Mouse (Mus musculus) granulocyte monocyte progenitor cell, adult 5-6 weeks (primary cell): ENCODE results near the gene Bcl2l1. TPM values are rescaled to one million over a fixed set of nuclear protein-coding genes. Genes with fewer than 3 reads are reported as not detected.

ENCODE experiments used
- ATAC-seq: replicated peaks from 2 replicates; pipeline ENCODE4 v1.8.0; 2016; ENCODE audit warnings: mild to moderate bottlenecking, moderate TSS enrichment, inconsistent platforms; ENCODE audit not compliant: poor library complexity, severe bottlenecking
- total RNA-seq, 2 experiments: library from RNA; stranded (forward) in 1 of 2; stranded (reverse) in 1 of 2; fragments of 200-712, 200-1000 nt in 1 of 2; fragments of >200 nt in 1 of 2; fragmentation: Nextera tagmentation in 1 of 2; gene quantifications; 2 replicates each; pipeline ENCODE4 v1.2.3; 2014 to 2017

Gene Bcl2l1
- total RNA-seq, 2 experiments from 2014 or later, result 10.3 to 27.8 TPM

DNA sequence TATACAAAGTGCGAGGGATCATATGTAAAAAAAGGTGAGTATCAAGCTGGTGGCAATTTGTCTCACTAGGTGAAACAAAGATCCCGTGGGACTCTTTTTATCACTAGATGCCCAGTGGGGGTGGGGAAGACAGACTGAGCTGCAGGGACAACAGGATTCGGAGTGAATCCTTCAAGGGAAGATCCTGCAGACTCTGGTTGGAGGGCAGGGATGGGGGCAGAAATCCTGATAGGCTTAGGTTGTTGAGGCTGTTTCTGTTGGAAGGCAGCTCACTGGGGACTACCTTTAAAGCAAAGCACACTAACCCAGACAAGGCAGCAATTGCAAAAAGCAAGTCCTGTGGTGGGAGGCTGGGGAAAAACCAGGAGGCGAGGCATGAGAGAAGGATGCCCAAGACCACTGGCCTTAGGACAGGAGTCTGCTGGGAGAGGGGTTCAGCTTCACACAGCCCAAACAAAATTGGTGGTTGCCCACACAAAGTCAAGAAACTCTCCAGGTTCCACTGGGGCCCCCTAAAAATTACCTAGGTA is 6.3 kb downstream of the Bcl2l1 start:
- ATAC-seq, result no peak

- no peak for ATAC-seq
These were observed 6.9 kb downstream of the Bcl2l1 start for GRCm38 (mm10) chr2:152824438-152825167.

DNA sequence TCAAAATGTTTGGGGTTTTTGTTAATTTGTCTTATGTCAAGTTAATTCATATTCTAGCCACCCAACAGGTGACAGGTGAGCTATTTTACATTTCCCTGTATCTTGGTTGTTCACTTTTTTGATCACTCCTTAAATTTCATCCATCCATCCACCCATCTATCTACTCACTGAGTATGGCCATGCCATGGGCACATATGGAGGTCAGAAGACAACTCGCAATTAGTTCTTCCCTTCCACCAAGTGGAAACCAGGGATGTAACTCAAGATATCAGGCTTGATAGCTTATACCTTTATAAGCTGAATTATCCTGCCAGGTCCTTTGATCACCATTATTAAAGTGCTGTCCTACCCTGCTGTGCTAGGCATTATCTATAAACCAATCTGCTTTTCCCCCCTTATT is 7.8 kb downstream of the Bcl2l1 start:
- no peak for ATAC-seq

- no peak for ATAC-seq
These were observed 10.0 kb downstream of the Bcl2l1 start for GRCm38 (mm10) chr2:152821566-152821965.

DNA sequence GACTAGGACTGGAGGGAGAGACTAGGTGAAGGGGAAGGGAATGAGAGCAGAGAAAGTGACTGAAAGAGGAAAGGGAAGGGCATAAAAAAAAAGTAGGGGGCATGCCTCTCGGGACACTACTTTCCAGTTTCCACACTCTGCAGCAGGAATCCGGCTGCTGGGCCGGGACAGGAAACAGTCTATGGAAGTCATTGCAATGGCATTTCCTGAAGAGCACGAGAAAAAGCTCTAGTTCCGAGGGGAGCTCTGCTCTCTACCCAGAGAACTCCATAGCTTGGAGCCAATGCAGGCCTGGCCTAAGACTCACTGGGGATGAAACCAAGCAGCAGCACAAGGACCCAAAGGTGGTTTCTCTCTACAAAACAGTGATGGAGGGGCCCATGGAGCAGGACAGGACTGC is 10.5 kb downstream of the Bcl2l1 start:
- no peak for ATAC-seq

- no peak for ATAC-seq
These were observed 11.2 kb downstream of the Bcl2l1 start for GRCm38 (mm10) chr2:152820369-152820768.

- no peak for ATAC-seq
These were observed 11.6 kb downstream of the Bcl2l1 start for GRCm38 (mm10) chr2:152819926-152820325.

GRCm38 (mm10) chr2:152819097-152819624 is 12.4 kb downstream of the Bcl2l1 start:
- ATAC-seq, result no peak

DNA sequence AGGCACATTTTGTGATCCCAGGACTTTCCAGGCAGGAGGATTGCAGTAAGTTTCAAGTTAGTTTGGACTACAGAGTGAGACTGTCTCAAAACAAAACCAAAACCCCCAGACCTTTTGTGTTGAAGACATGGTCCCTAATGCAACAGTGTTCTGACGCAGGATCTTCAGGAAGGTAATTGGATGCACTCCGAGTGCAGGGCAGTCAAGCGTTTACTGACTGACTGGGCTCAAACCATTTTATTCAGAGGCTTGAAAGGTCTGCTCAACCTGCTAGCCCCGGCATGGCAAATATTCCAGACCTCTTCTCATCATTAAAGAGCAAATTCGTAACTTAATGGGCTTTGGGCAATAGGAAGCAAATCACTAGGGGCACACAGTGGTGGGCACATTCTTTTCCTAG is 12.8 kb downstream of the Bcl2l1 start:
- ATAC-seq, result no peak

GRCm38 (mm10) chr2:152817596-152818291 is 13.8 kb downstream of the Bcl2l1 start:
- ATAC-seq, result peak; percentile 23; the same call in 1 of the 2 replicates

DNA sequence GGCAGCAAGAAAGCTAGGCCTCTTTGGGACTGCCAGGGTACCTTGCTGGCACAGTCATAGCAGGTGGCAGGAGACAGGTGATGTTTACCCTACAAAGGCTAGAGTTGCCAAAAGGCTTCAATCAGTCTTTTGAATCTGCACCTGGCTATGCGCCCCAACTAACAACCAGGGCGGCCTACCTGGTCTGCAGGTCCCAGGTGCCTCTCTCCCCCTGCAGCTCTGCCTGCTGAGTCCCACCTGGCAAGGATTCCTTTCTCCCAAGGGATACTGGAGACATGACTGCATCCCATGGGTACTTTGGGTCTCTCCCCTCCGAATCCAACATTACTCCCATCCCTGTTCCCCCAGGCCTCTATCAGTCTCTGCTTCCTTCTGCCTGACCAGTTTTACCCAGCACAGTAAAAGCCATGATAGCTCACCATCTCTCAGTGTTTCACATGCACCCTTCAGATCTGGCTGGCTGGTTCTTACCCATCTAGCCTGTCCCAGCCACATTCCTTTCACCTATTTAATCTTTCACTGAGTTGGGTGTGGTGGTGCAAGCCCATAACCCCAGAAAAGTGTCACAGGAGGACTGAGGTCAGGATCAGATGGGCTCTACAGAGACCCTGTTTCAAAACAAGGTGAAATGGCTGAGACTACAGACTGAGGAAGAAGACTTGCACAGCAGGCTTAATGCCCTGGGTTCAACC is 14.7 kb downstream of the Bcl2l1 start:
- no peak for ATAC-seq

DNA sequence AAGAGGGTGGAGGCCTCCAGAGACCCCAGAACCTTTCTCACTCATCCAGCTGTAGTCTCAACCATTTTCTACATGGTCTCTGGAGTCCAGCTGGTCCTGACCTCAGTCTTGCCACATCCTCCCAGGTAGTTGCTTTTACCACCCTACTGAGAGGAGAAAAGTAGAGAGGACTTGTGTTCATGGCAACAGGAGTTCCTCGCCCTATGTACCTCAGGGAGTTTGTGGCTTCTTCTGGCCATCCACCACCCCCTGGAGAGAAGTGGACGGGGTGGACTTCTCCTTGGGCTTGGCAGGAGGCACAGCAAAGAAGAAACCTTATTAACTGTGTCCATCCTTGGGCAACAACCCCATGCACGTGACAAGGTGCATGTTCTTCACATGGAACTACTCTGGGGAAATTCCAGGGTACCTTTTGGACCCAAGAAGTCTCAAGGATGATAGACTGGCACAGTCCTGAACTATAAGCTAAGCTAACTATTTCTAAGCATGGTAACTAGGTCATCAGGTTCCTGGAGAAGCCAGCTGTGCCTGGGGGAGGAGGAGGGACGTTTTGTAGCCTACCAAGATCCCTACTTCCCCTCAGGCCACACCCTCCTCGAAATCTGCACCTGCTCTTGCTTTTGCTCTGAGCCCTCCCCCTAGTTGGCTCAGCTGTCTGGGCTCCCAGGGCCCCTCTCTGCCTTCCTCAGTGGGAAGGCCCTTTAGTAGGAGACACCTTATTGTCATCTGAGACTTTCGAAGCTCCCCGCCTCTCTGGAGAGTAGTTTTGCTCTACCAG is 15.5 kb downstream of the Bcl2l1 start:
- ATAC-seq, result peak; percentile 33; the same call in 1 of the 2 replicates

DNA sequence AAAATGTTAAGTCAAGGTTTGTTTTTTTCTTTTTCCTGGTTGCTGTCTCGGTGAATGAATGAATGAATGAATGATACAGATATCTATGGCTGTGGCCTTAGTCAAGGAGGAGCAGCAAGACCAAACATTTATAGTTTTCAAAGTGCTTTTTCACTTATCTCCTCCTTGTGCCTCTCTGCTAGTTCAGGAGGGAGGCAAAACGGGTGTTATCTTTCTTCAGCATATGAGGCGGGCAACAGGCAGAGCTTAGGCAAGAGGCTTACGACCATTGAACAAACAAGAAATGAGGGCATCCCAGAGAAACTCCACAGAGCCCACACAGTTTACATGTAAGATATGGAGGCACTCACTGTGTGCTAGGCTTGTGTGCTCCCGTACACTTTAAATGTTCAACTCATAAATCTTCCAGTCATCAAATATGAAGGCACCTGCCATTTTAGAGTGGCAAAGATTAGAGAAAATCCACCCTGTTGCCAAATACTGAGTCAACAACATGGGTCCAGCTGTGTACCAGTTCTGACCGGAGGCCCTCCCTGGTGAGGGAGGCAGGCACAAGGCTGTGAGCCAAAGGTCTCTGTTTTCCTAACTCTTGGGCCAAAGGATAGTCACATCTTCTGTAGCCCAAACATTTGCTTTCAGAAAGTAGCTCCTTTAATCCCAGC is 17.2 kb downstream of the Bcl2l1 start:
- no peak for ATAC-seq

- no peak for ATAC-seq
These were observed 18.3 kb downstream of the Bcl2l1 start for GRCm38 (mm10) chr2:152813232-152813631.

DNA sequence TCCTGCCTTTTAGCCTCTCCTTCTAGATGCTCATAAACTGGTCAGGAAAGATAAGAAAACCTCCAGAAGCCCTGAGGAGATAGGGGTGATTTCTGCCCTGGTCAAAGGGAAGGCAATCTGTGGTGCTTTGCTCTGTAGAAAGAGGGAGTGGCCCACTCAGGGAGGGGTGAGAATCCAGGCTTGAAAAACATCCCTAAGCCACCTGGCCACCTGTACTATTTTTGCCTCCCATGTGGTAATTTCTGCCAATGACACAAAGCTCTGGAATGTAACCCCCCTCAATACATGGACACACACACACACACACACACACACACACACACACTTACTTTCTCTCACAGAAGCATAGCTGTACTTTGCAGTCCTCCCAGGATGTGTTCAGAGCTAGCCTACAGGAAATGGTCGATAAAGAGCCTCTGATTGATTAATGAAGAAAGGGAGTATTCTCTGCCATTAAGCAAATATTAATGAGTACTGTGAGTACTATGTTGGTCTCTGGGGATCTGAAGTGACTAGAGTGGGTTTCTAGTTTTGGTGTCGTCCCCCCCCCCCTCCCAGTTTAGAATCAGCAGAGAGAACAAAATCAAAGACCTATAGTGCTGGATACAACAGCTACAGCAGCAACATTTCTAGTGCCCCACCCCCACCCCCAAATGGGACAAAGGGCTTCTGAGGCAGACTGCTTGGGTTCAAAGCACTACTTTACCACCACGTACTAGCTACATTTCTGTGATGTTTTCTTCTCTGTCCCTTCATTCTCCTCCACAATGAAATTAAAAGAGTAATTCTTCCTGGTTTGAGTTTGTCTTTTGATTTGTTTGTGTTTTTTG is 20.0 kb downstream of the Bcl2l1 start:
- no peak for ATAC-seq

DNA sequence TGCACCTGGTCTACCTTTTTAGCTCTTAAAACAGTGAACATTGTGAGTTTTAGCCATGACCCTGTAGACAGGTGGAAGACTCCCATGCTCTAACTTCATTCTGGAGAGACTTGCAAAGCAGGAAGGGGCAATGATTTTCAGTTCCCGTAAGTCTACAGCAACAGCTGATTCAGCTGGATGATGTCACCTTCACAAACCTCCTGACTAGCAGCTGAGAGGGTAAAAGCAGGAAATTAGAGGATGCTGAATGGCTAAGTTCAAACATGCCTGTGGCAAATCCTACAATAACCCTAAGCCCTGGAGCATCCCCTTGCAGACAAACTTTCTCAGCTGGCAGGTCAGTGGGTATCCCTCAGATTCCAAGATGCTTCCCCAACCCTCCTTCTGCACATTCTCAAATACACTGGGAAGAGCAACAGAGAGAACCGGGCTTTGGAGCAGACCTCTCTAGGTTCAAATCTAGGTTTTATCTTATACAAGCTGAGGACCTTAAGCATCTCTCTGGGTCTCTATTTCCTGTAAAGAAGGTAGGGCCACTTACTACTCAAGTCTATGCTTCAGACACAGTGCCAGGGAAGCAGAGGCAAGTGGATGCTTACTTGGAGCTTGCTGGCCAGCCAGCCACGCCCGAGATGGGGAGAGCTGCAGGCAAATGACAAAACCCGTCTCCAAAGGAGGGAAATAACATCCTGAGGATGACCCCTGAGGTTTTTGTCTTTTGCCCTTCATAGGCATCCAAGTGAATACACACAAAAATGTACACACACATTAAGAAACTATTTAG is 21.2 kb downstream of the Bcl2l1 start:
- peak; percentile 61 for ATAC-seq

DNA sequence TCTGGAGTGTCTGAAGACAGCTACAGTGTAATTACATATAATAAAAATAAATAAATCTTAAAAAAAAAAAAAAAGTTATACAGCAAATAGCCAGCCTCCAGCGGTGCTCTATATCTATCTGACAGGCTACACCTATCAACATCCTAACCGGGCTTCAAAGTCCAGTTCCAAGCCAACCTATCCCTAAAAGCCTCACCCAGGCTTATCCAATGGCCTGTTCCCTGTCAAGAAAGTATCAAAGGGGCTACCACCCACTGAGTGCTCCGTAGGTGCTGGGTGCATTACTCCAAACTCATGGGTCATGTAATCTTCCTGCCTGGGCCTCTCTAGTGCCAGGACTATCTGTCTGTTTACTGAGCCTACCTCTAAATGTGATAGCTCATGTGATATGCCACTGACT is 23.4 kb downstream of the Bcl2l1 start:
- no peak for ATAC-seq

GRCm38 (mm10) chr2:152806037-152806436 is 25.5 kb downstream of the Bcl2l1 start:
- peak; percentile 23 for ATAC-seq
